Mouse (Mus musculus) limb, embryonic 14.5 days (tissue): Measurements from ENCODE around the gene Stab2. TPM values are rescaled to one million over a fixed set of nuclear protein-coding genes. Genes with fewer than 3 reads are reported as not detected.

Source experiments
- ATAC-seq: fragments of 200-750 bp; cut with Nextera tagmentation; 2 replicates; pipeline ENCODE4 v1.8.0; 2017; ENCODE audit warnings: low read depth, moderate number of reproducible peaks, moderate TSS enrichment; ENCODE audit not compliant: low FRiP score
- DNase-seq: peaks from one replicate; pipeline ENCODE4 v3.0.0-alpha.2; 2015; ENCODE audit warnings: low spot score
- H3K27ac ChIP-seq: fragments of 300-500 bp; sonication (generic); replicated peaks from 2 replicates; pipeline ENCODE4 v1.5.1; 2014; ENCODE audit warnings: low read depth, mild to moderate bottlenecking, low read length, moderate library complexity, mixed read lengths
- H3K27me3 ChIP-seq: fragments of 300-500 bp; sonication (generic); 2 replicates; pipeline ENCODE4 v1.6.1; 2014; ENCODE audit warnings: low read length, mixed read lengths; ENCODE audit not compliant: control insufficient read depth, insufficient read depth
- H3K36me3 ChIP-seq: fragments of 300-500 bp; sonication (generic); 2 replicates; pipeline ENCODE4 v1.6.1; 2014; ENCODE audit warnings: mild to moderate bottlenecking, low read length, moderate library complexity, mixed read lengths; ENCODE audit not compliant: control insufficient read depth, insufficient read depth
- H3K4me1 ChIP-seq: fragments of 300-500 bp; sonication (generic); 2 replicates; pipeline ENCODE4 v1.6.1; 2014; ENCODE audit warnings: antibody characterized with exemption, low read length, mixed read lengths; ENCODE audit not compliant: control insufficient read depth, insufficient read depth
- H3K4me2 ChIP-seq: fragments of 300-500 bp; sonication (generic); replicated peaks from 2 replicates; pipeline ENCODE4 v1.6.1; 2014; ENCODE audit warnings: low read depth, mild to moderate bottlenecking, low read length, moderate library complexity; ENCODE audit not compliant: severe bottlenecking
- H3K4me3 ChIP-seq: fragments of 300-500 bp; sonication (generic); replicated peaks from 2 replicates; pipeline ENCODE4 v1.5.1; 2014; ENCODE audit warnings: low read length
- H3K9ac ChIP-seq: fragments of 300-500 bp; sonication (generic); 2 replicates; pipeline ENCODE4 v1.6.1; 2014; ENCODE audit warnings: mild to moderate bottlenecking, low read depth, low read length, moderate library complexity; ENCODE audit not compliant: severe bottlenecking
- H3K9me3 ChIP-seq: fragments of 300-500 bp; sonication (generic); 2 replicates; pipeline ENCODE4 v1.6.1; 2016; ENCODE audit warnings: low read length; ENCODE audit not compliant: control insufficient read depth
- POLR2A ChIP-seq: fragments of 200-500 bp; IDR thresholded peaks from 2 replicates; pipeline ENCODE4 v1.8.0; 2012; ENCODE audit warnings: inconsistent platforms, mild to moderate bottlenecking, moderate library complexity, borderline replicate concordance; ENCODE audit not compliant: insufficient read depth, insufficient read length; ENCODE audit errors: extremely low read depth
- WGBS: fragments of 180-500 bp; shearing (Covaris S2); extraction: QIAGEN DNeasy Blood & Tissue Kit; methylation state at CpG from one replicate; pipeline ENCODE4 v1.1.7; 2014; 5-methylcytosine and 5-hydroxymethylcytosine counted together
- polyA plus RNA-seq, 2 experiments: library from polyadenylated mRNA; depleted of rRNA in 1 of 2; stranded (reverse) in 1 of 2; unstranded in 1 of 2; fragments of >200 nt; fragmentation: Nextera tagmentation in 1 of 2; extraction: Ambion mirVana in 1 of 2; gene quantifications; 2 replicates each; pipeline versions ENCODE4 v1.2.1 to v1.2.3; 2012 to 2014

Stab2 gene
- polyA plus RNA-seq, 2 experiments: 0.20 to 0.92 TPM

GRCm38 (mm10) chr10:86821014-86821413, 186.8 kb downstream of the Stab2 start:
- Histone ChIP-seq H3K4me2 (no peak overlapping the region), H3K36me3 (peaks cover 5% of the 10 kb centered on the region; the same call in 1 of the 2 replicates), H3K4me3 (no peak overlapping the region), H3K27me3 (no peaks in the 10 kb centered on the region), H3K27ac (no peak overlapping the region), H3K4me1 (peaks cover 10% of the 10 kb centered on the region; the same call in 1 of the 2 replicates), H3K9me3 (no peaks in the 10 kb centered on the region), H3K9ac (no peak overlapping the region)
- no peak for ATAC-seq
- no peak for TF ChIP-seq POLR2A
- WGBS: 89% methylated on average over 7 of the region's 7 CpGs
- no peak for DNase-seq

- no peak for TF ChIP-seq POLR2A
- Histone ChIP-seq H3K4me1 (peaks cover 12% of the 10 kb centered on the region; the same call in 1 of the 2 replicates), H3K27ac (no peak overlapping the region), H3K9me3 (no peaks in the 10 kb centered on the region), H3K36me3 (peaks cover 5% of the 10 kb centered on the region; the same call in 1 of the 2 replicates), H3K27me3 (no peaks in the 10 kb centered on the region), H3K4me3 (no peak overlapping the region), H3K4me2 (no peak overlapping the region), H3K9ac (no peak overlapping the region)
- DNase-seq: no peak
- ATAC-seq: no peak
- WGBS: 42% methylated on average over 8 of the region's 8 CpGs
These were observed 188.1 kb downstream of the Stab2 start for GRCm38 (mm10) chr10:86819649-86820165.

GRCm38 (mm10) chr10:86815133-86815532, 192.7 kb downstream of the Stab2 start:
- no peak overlapping the region for H3K4me3 ChIP-seq
- DNase-seq: no peak
- H3K4me2 ChIP-seq: no peak overlapping the region
- no peak overlapping the region for H3K9ac ChIP-seq
- no peaks in the 10 kb centered on the region for H3K9me3 ChIP-seq
- no peak for ATAC-seq
- H3K36me3 ChIP-seq: no peaks in the 10 kb centered on the region; the same call in 1 of the 2 replicates
- no peak overlapping the region for H3K27ac ChIP-seq
- no peak for TF ChIP-seq POLR2A
- peaks cover 14% of the 10 kb centered on the region; the same call in 1 of the 2 replicates for H3K4me1 ChIP-seq
- WGBS: 77% methylated on average over 7 of the region's 7 CpGs
- no peaks in the 10 kb centered on the region for H3K27me3 ChIP-seq

- ATAC-seq: no peak
- Histone ChIP-seq H3K27me3 (no peaks in the 10 kb centered on the region), H3K4me1 (peaks cover 8% of the 10 kb centered on the region; the same call in 1 of the 2 replicates), H3K9me3 (no peaks in the 10 kb centered on the region), H3K4me3 (no peak overlapping the region), H3K36me3 (no peaks in the 10 kb centered on the region; the same call in 1 of the 2 replicates), H3K9ac (no peak overlapping the region), H3K4me2 (no peak overlapping the region), H3K27ac (no peak overlapping the region)
- 57% methylated on average over 19 of the region's 19 CpGs for WGBS
- DNase-seq: no peak
- no peak for TF ChIP-seq POLR2A
These were observed 193.3 kb downstream of the Stab2 start for GRCm38 (mm10) chr10:86814292-86815131.

GRCm38 (mm10) chr10:86810612-86811011, 197.2 kb downstream of the Stab2 start:
- H3K27me3 ChIP-seq: no peaks in the 10 kb centered on the region
- 92% methylated on average over 5 of the region's 5 CpGs for WGBS
- H3K4me2 ChIP-seq: no peak overlapping the region
- H3K27ac ChIP-seq: no peak overlapping the region
- H3K9ac ChIP-seq: no peak overlapping the region
- H3K4me1 ChIP-seq: 0 out of 2 replicates have a peak, but pooled peaks cover 8% of the 10 kb centered on the region
- H3K9me3 ChIP-seq: no peaks in the 10 kb centered on the region
- H3K36me3 ChIP-seq: no peaks in the 10 kb centered on the region; the same call in 1 of the 2 replicates
- TF ChIP-seq POLR2A: no peak
- DNase-seq (no peak), ATAC-seq (no peak)
- H3K4me3 ChIP-seq: no peak overlapping the region
